Mouse (Mus musculus) granulocyte monocyte progenitor cell, adult 5-6 weeks (primary cell): ENCODE results near the gene Slc24a1. TPM values are rescaled to one million over a fixed set of nuclear protein-coding genes. Genes with fewer than 3 reads are reported as not detected.
"Not testable (repeated sequence)": the region's sequence is repeated elsewhere in the genome, so short reads cannot be mapped to it uniquely, and the experiment has no call there.

ENCODE experiments used
- ATAC-seq: replicated peaks from 2 replicates; pipeline ENCODE4 v1.8.0; 2016; ENCODE audit warnings: mild to moderate bottlenecking, moderate TSS enrichment, inconsistent platforms; ENCODE audit not compliant: poor library complexity, severe bottlenecking
- total RNA-seq, 2 experiments: library from RNA; stranded (forward) in 1 of 2; stranded (reverse) in 1 of 2; fragments of 200-712, 200-1000 nt in 1 of 2; fragments of >200 nt in 1 of 2; fragmentation: Nextera tagmentation in 1 of 2; gene quantifications; 2 replicates each; pipeline ENCODE4 v1.2.3; 2014 to 2017

Gene Slc24a1
- not detected in 2 replicates for total RNA-seq (2014; fragmentation: Nextera tagmentation)
- not detected in 2 replicates for total RNA-seq (2017)

GRCm38 (mm10) chr9:64951161-64951657, at the start of gene Slc24a1:
Slc24a1 (minus strand) TSS chr9:64951607.
- ATAC-seq = no peak

GRCm38 (mm10) chr9:64995464-64995863, 44.1 kb upstream of the Slc24a1 start:
- ATAC-seq = not testable (repeated sequence)

GRCm38 (mm10) chr9:64990291-64990690, 38.9 kb upstream of the Slc24a1 start:
- no peak for ATAC-seq

GRCm38 (mm10) chr9:64988443-64988842, 37.0 kb upstream of the Slc24a1 start:
- no peak for ATAC-seq

DNA sequence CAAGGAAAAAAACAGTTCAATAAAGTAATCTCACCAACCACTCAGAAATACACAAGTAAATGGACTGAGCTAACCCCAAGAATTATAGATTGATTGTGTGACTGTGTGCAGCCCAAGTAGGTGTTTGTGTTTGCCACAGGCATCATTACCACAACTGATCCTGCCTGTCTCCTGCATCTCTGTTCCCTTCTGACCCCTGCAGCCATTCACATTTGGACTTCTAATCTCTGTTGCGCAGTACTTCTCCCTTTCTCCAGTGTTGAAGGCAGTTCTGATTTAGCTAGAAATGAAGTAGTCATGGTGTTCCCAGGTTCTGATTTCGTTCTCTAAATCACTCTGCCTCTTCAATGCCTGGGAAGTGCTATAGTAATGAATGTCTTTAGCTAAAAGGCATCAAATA, 36.2 kb upstream of the Slc24a1 start:
- no peak for ATAC-seq

DNA sequence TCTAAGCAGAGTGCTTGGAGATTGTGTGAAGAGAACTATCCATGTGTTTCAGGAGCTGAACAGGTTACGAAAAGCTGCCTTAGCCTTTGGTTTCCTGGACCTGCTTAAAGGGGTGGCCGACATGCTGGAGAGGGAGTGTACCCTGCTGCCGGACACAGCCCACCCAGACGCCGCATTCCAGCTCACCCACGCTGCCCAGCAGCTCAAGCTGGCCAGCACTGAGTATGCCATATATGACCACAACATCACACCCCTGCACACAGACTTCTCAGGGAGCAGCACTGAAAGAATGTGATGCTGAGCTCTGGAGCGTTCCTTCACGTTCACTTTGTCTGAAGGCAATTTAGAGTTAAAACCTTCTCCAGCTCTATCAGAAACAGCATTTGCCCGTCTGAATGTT, 34.4 kb upstream of the Slc24a1 start:
- ATAC-seq = no peak

- ATAC-seq = no peak
Observed at GRCm38 (mm10) chr9:64985037-64985794, 33.8 kb upstream of the Slc24a1 start.

GRCm38 (mm10) chr9:64981904-64982303, 30.5 kb upstream of the Slc24a1 start:
- ATAC-seq = no peak

DNA sequence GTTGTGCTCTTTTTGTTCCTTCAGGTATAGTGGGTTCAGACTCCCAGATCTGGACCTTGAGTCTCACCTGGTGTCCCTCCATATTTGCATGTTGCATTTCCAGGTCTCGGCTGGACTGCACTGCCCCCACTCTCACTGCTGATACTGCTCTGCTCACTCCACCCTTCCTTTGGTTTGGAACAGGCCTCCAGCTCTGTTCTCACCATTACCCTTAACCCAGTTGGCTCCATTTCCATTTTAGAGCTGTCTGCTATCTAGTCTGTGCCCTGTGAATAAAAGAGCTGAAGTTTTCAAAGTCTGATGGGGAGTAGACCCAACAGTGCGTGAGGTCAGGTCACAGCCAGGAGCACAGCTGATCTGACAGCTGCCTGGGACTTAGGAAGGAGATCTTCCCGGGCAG, 29.1 kb upstream of the Slc24a1 start:
- ATAC-seq = no peak

- no peak for ATAC-seq
Observed at GRCm38 (mm10) chr9:64960978-64961320, 9.5 kb upstream of the Slc24a1 start.

DNA sequence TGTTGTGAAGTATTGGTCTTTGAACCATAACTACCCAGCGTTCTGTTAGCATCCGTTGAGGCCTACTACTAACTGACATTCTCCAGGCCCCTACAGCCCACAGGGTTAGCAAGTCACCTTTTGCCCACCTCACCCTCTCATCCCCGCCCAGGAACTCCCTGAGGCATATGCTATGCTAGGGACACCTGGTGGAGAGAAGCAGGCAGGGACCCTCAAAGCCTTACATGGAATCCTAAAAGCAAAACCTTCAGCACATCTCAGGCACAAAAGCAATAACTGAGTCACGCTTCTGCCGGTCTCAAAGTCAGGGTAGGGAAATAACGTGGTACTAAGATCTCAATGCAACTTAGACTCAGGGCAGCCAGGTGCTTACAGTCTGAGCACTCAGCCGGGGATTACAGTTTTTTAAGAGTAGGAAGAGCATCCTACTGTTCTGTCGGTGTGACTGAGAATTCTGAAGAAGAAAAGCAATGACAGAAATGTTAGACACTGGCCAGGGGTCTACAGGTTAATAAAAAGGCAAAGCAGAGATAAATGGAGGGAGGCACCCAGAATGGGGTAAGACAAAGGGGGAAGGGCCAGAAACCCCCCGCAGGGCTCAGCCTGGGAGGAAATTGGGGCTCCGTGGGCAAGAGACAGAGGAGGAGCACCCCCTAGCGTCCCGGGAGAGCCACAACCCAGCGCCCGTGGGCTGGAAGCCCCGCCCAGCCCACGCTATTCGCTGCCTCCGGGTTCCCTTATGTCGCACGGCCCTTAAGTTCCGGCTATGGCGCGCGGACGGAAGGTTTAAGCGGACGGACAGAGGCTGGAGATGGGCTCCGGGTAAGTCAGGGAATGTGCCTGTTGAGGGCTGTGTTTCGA, 8.9 kb upstream of the Slc24a1 start, which contains the start of gene Ints14:
Gene Ints14, plus strand, starts transcription at position 789 of the 861 bp plus-strand sequence.
- ATAC-seq = peak; percentile 96

GRCm38 (mm10) chr9:64957276-64957675, 5.9 kb upstream of the Slc24a1 start:
- no peak for ATAC-seq

- ATAC-seq = no peak
Observed at GRCm38 (mm10) chr9:64956337-64956736, 4.9 kb upstream of the Slc24a1 start.

- ATAC-seq = no peak
Observed at GRCm38 (mm10) chr9:64953190-64953589, 1.8 kb upstream of the Slc24a1 start.

DNA sequence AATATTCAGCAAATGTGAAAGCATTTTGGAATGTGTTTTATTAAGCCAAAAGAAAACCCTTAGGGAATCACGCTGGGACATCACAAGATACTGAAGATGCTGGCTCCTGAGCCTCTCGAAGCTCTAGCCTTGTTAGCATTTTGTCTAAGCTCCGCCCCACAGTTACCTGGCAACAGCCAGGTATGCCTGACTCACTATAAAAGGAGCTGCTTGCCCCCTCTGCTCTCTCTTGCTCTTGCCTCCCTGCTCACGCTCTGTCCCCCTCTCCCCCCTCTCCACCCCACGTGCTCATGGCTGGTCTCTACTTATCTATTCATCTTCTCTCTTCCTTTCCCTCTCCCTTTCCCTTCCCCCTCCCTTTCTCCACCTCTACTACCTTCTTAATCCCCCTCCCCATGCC, 648 bp upstream of the Slc24a1 start:
- no peak for ATAC-seq

DNA sequence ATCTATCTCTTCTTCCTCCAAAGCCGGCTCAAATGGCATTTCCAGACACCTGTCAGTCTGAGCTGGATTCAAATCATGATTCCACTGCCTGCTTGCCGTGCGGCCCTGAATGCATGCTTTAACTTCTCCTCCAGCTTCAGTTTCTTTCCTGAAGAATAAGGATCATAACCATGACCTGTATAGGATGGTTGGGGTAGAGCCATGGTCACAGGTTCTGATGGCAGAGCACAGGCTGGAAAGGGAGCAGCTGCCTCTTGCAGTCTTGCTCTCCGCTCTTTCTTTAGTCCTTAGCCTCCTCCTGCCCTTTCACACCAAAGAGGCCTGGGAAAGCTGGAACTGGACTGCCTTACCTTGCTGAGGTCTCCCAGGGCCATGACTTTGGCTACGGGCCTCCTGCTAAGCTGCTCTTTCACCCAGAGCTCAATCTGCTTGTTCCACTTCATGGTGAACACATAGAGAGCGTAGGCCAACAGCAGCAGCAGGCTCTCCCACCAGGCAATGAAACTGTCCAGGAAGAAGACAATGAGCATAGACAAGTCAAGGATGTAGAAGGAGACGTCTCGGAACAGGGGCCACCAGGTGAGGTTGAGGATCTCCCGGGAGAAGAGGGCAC, 3.8 kb downstream of the Slc24a1 start:
- ATAC-seq = no peak

DNA sequence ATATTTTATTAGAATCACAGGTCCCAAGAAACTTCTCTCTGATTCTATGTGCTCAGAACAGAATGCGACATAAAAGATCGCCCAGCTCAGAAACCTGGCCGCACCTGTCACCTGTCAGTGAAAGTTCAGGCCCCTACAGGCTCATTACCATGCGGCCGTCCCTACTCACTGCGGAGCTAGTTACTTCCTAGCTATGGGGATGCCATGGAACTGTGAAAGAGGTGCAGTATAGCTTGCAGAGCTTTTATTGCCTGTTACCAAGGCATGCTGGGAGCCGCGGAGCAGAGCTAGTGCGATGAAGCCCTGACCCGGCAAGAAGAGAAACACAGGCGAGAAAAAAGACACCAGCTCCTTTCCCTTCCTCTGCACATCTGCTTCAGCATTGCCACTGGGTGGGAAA, 7.4 kb downstream of the Slc24a1 start:
- no peak for ATAC-seq

GRCm38 (mm10) chr9:64941650-64942049, 9.8 kb downstream of the Slc24a1 start:
- ATAC-seq = no peak

DNA sequence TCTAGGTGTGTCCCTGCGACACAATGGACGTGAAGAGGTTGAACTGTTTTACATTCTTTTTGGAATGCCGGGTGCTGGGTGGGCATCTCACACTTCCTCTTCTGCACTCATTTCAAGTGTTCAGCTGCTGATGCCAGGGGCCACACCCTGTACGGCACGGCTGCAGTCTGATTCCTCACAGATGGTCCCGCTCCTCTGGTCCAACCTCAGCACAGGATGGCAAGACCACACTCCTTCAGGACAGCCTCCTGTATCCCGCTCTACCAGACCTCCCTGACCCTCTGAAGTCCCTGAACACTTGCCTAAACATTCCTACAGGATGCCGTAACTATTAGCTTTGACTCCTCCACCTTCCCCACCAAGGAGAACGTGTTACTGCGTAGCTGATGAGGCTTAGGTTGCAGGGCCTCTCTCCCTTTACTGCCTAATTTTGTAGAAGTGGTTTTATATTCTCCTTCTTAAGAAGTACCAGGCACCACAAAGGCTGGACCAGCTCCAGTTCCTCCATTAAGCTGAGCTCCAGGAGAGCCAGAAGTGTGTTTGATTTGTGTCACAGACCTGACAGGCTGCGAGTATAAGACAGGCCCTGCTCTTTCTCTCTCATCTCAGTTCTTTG, 10.6 kb downstream of the Slc24a1 start:
- ATAC-seq = no peak

DNA sequence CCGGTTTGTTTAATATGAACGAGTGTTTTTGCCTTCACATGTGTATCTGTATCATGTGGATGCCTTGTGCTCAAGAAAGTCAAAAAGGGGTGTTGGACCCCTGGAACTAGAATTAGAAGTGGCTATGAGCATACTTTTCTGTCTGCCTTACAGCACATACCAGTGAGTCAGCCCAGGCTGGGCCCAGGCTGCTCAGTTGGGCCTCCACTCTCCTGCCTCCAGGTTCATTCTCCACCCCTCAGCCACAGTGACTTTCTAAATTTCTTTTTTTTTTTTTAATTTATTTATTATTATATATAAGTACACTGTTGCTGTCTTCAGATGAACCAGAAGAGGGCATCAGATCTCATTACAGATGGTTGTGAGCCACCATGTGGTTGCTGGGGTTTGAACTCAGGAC, 11.6 kb downstream of the Slc24a1 start:
- no peak for ATAC-seq
